In genomic region chr14:17457946-17458345, GRCm38 (mm10) we compare ENCODE assay signal across 21 mouse cellular contexts.
DNase-seq lines count a peak whose midpoint lies in the region; ATAC-seq and TF ChIP-seq lines count a peak whose summit lies in the region.
"Had no signal": no experiment of that assay in that cellular context is flagged by ENCODE, and none has a peak within 500 bp of the region (broad histone marks: within the 10 kb centered on the region; RNA-seq: fewer than 3 reads in every experiment).

No protein-coding gene starts in this region.

- H3K27me3 ChIP-seq in embryonic facial prominence, embryonic 14.5 days (replicated peaks; ENCODE audit: control insufficient read depth, insufficient read depth, low read length), result no peaks in the 10 kb centered on the region
- H3K27me3 ChIP-seq in embryonic facial prominence, embryonic 10.5 days (replicated peaks; ENCODE audit: low read depth, poor library complexity, severe bottlenecking), result no peaks in the 10 kb centered on the region
- no peaks in the 10 kb centered on the region for H3K27me3 ChIP-seq in lung, embryonic 14.5 days (ENCODE audit: insufficient read depth, low read length)
- no peaks in the 10 kb centered on the region for H3K27me3 ChIP-seq in midbrain, postnatal 0 days (ENCODE audit: insufficient read depth, low read length)
- no peaks in the 10 kb centered on the region for H3K27me3 ChIP-seq in midbrain, embryonic 13.5 days
- no peaks in the 10 kb centered on the region for H3K27me3 ChIP-seq in kidney, embryonic 16.5 days (ENCODE audit: insufficient read depth, low read length)
- H3K27me3 ChIP-seq: embryonic facial prominence, embryonic 13.5 days; forebrain, embryonic 13.5 days; hindbrain, embryonic 12.5 days had no signal

- ATAC-seq in embryonic facial prominence, embryonic 14.5 days (ENCODE audit: low read depth), result no peak
- no peak for ATAC-seq in lung, embryonic 14.5 days (ENCODE audit: insufficient read depth)
- ATAC-seq in midbrain, postnatal 0 days (ENCODE audit: low FRiP score), result no peak
- no peak for ATAC-seq in midbrain, embryonic 13.5 days
- ATAC-seq in kidney, embryonic 16.5 days (ENCODE audit: low FRiP score, low TSS enrichment), result no peak
- ATAC-seq: CD4-positive, CD25-positive, alpha-beta regulatory T cell, adult 4 months; forebrain, embryonic 13.5 days had no signal

- 56% methylated on average over 2 of the region's 2 CpGs for WGBS in embryonic facial prominence, embryonic 14.5 days
- 85% methylated on average over 2 of the region's 2 CpGs for WGBS in embryonic facial prominence, embryonic 10.5 days
- 51% methylated on average over 2 of the region's 2 CpGs for WGBS in lung, embryonic 14.5 days
- 38% methylated on average over 2 of the region's 2 CpGs for WGBS in midbrain, postnatal 0 days
- 60% methylated on average over 2 of the region's 2 CpGs for WGBS in midbrain, embryonic 13.5 days
- WGBS in kidney, embryonic 16.5 days, result 62% methylated on average over 2 of the region's 2 CpGs

- H3K4me1 ChIP-seq in embryonic facial prominence, embryonic 14.5 days (ENCODE audit: control insufficient read depth, insufficient read depth, low read length), result no peaks in the 10 kb centered on the region
- H3K4me1 ChIP-seq in embryonic facial prominence, embryonic 10.5 days, result no peaks in the 10 kb centered on the region
- no peaks in the 10 kb centered on the region for H3K4me1 ChIP-seq in lung, embryonic 14.5 days (ENCODE audit: insufficient read depth)
- no peaks in the 10 kb centered on the region for H3K4me1 ChIP-seq in midbrain, postnatal 0 days (ENCODE audit: insufficient read depth, low read length)
- H3K4me1 ChIP-seq in midbrain, embryonic 13.5 days (replicated peaks), result no peaks in the 10 kb centered on the region
- no peaks in the 10 kb centered on the region for H3K4me1 ChIP-seq in kidney, embryonic 16.5 days (ENCODE audit: insufficient read depth, low read length)
- H3K4me1 ChIP-seq: embryonic facial prominence, embryonic 13.5 days; forebrain, embryonic 13.5 days; heart, embryonic 10.5 days; hindbrain, embryonic 12.5 days had no signal

- no peak overlapping the region for H3K27ac ChIP-seq in embryonic facial prominence, embryonic 14.5 days (replicated peaks; ENCODE audit: low read depth, low read length)
- H3K27ac ChIP-seq in embryonic facial prominence, embryonic 10.5 days (replicated peaks), result no peak overlapping the region
- no peak overlapping the region for H3K27ac ChIP-seq in lung, embryonic 14.5 days (ENCODE audit: low read depth)
- H3K27ac ChIP-seq in midbrain, postnatal 0 days (ENCODE audit: low read depth, low read length), result no peak overlapping the region
- H3K27ac ChIP-seq in midbrain, embryonic 13.5 days, result no peak overlapping the region
- H3K27ac ChIP-seq in kidney, embryonic 16.5 days (ENCODE audit: low read length), result no peak overlapping the region
- H3K27ac ChIP-seq: embryonic facial prominence, embryonic 13.5 days; forebrain, embryonic 13.5 days; heart, embryonic 10.5 days; hindbrain, embryonic 12.5 days had no signal

- peak; percentile 34 for DNase-seq in embryonic facial prominence, embryonic 14.5 days (ENCODE audit: low spot score)
- DNase-seq in embryonic facial prominence, embryonic 10.5 days (ENCODE audit: low spot score), result no peak
- DNase-seq in lung, embryonic 14.5 days, result peak; percentile 38
- DNase-seq in lung, postnatal 10 days, result no peak
- peak; percentile 18 for DNase-seq in midbrain, postnatal 0 days (ENCODE audit: low spot score)
- DNase-seq: adrenal gland, postnatal 10 days; B cell, adult 2 months; cerebellum, adult 11-12 months; cerebellum, adult 9-10 months; cerebellum, postnatal 25 days; gastrocnemius, postnatal 36 days; heart, postnatal 10 days; heart, postnatal 4 days had no signal

- no peaks in the 10 kb centered on the region for H3K36me3 ChIP-seq in embryonic facial prominence, embryonic 14.5 days (ENCODE audit: control insufficient read depth, insufficient read depth, low read length)
- H3K36me3 ChIP-seq in embryonic facial prominence, embryonic 10.5 days (replicated peaks), result no peaks in the 10 kb centered on the region
- H3K36me3 ChIP-seq in lung, embryonic 14.5 days (ENCODE audit: insufficient read depth), result no peaks in the 10 kb centered on the region
- H3K36me3 ChIP-seq in midbrain, postnatal 0 days (ENCODE audit: insufficient read depth, low read length), result no peaks in the 10 kb centered on the region
- no peaks in the 10 kb centered on the region for H3K36me3 ChIP-seq in midbrain, embryonic 13.5 days
- H3K36me3 ChIP-seq in kidney, embryonic 16.5 days (ENCODE audit: insufficient read depth, low read length), result no peaks in the 10 kb centered on the region
- H3K36me3 ChIP-seq: embryonic facial prominence, embryonic 13.5 days; G1E; heart, embryonic 10.5 days; hindbrain, embryonic 12.5 days had no signal

- TF ChIP-seq CTCF in lung, embryonic 14.5 days (IDR thresholded peaks at IDR 0.05; ENCODE audit: low read depth), result no peak
- TF ChIP-seq CTCF in midbrain, postnatal 0 days (IDR thresholded peaks at IDR 0.05), result no peak

- no peak overlapping the region for H3K4me3 ChIP-seq in embryonic facial prominence, embryonic 14.5 days (ENCODE audit: low read depth, low read length)
- H3K4me3 ChIP-seq in embryonic facial prominence, embryonic 10.5 days, result no peak overlapping the region
- no peak overlapping the region for H3K4me3 ChIP-seq in lung, embryonic 14.5 days (ENCODE audit: low read depth, low read length)
- H3K4me3 ChIP-seq in midbrain, postnatal 0 days (ENCODE audit: low read depth, low read length), result no peak overlapping the region
- H3K4me3 ChIP-seq in midbrain, embryonic 13.5 days (replicated peaks), result no peak overlapping the region
- no peak overlapping the region for H3K4me3 ChIP-seq in kidney, embryonic 16.5 days (ENCODE audit: low read length)
- H3K4me3 ChIP-seq: embryonic facial prominence, embryonic 13.5 days; forebrain, embryonic 13.5 days; heart, embryonic 10.5 days; hindbrain, embryonic 12.5 days had no signal

- H3K4me2 ChIP-seq in embryonic facial prominence, embryonic 14.5 days (ENCODE audit: low read depth, low read length), result no peak overlapping the region
- H3K4me2 ChIP-seq in lung, embryonic 14.5 days, result no peak overlapping the region
- H3K4me2 ChIP-seq in midbrain, postnatal 0 days (ENCODE audit: low read depth, low read length, poor library complexity, severe bottlenecking), result no peak overlapping the region
- H3K4me2 ChIP-seq in midbrain, embryonic 13.5 days (replicated peaks), result no peak overlapping the region
- no peak overlapping the region for H3K4me2 ChIP-seq in kidney, embryonic 16.5 days (replicated peaks; ENCODE audit: low read depth, low read length)
- H3K4me2 ChIP-seq: embryonic facial prominence, embryonic 13.5 days; forebrain, embryonic 13.5 days; hindbrain, embryonic 12.5 days had no signal

- H3K9me3 ChIP-seq in embryonic facial prominence, embryonic 14.5 days (ENCODE audit: control insufficient read depth, low read length), result no peaks in the 10 kb centered on the region
- H3K9me3 ChIP-seq in embryonic facial prominence, embryonic 10.5 days, result no peaks in the 10 kb centered on the region
- no peaks in the 10 kb centered on the region for H3K9me3 ChIP-seq in lung, embryonic 14.5 days (ENCODE audit: low read depth, low read length)
- no peaks in the 10 kb centered on the region for H3K9me3 ChIP-seq in midbrain, postnatal 0 days (ENCODE audit: low read length)
- H3K9me3 ChIP-seq in midbrain, embryonic 13.5 days, result no peaks in the 10 kb centered on the region
- H3K9me3 ChIP-seq in kidney, embryonic 16.5 days (ENCODE audit: low read length), result no peaks in the 10 kb centered on the region
- H3K9me3 ChIP-seq: embryonic facial prominence, embryonic 13.5 days; forebrain, embryonic 13.5 days; G1E; heart, embryonic 10.5 days; hindbrain, embryonic 12.5 days had no signal

- no peak overlapping the region for H3K9ac ChIP-seq in embryonic facial prominence, embryonic 14.5 days (ENCODE audit: low read depth, low read length)
- H3K9ac ChIP-seq in lung, embryonic 14.5 days, result no peak overlapping the region
- H3K9ac ChIP-seq in midbrain, postnatal 0 days (replicated peaks; ENCODE audit: low read length, poor library complexity, severe bottlenecking), result no peak overlapping the region
- H3K9ac ChIP-seq in midbrain, embryonic 13.5 days (replicated peaks), result no peak overlapping the region
- H3K9ac ChIP-seq in kidney, embryonic 16.5 days (replicated peaks; ENCODE audit: low read length), result no peak overlapping the region
- H3K9ac ChIP-seq: embryonic facial prominence, embryonic 13.5 days; forebrain, embryonic 13.5 days; hindbrain, embryonic 12.5 days had no signal

Comparison
In these comparisons a context has a peak if more than half of its experiments do, and no peak if none do; other contexts are left out.
1. DNase-seq: peak in embryonic facial prominence, embryonic 14.5 days (single experiment), lung, embryonic 14.5 days (single experiment) and midbrain, postnatal 0 days (single experiment); none in embryonic facial prominence, embryonic 10.5 days (single experiment) and lung, postnatal 10 days (single experiment).